Mouse (Mus musculus) kidney, embryonic 15.5 days (tissue): ENCODE measurements around the gene Usp36. TPM values are rescaled to one million over a fixed set of nuclear protein-coding genes. Genes with fewer than 3 reads are reported as not detected.

Experiments used
- ATAC-seq: fragments of 200-750 bp; cut with Nextera tagmentation; replicated peaks from 2 replicates; pipeline ENCODE4 v1.8.0; 2017; ENCODE audit warnings: moderate TSS enrichment; ENCODE audit not compliant: low FRiP score
- H3K27ac ChIP-seq: fragments of 300-500 bp; sonication (generic); 2 replicates; pipeline ENCODE4 v1.5.1; 2015; ENCODE audit warnings: mild to moderate bottlenecking, inconsistent platforms
- H3K27me3 ChIP-seq: fragments of 300-500 bp; sonication (generic); 2 replicates; pipeline ENCODE4 v1.6.1; 2015; ENCODE audit warnings: inconsistent platforms
- H3K36me3 ChIP-seq: fragments of 300-500 bp; sonication (generic); 2 replicates; pipeline ENCODE4 v1.6.1; 2015; ENCODE audit warnings: inconsistent platforms
- H3K4me1 ChIP-seq: fragments of 300-500 bp; sonication (generic); 2 replicates; pipeline ENCODE4 v1.6.1; 2015; ENCODE audit warnings: inconsistent platforms
- H3K4me2 ChIP-seq: fragments of 300-500 bp; sonication (generic); 2 replicates; pipeline ENCODE4 v1.6.1; 2015; ENCODE audit warnings: moderate library complexity, mild to moderate bottlenecking, inconsistent platforms
- H3K4me3 ChIP-seq: fragments of 300-500 bp; sonication (generic); replicated peaks from 2 replicates; pipeline ENCODE4 v1.5.1; 2015; ENCODE audit warnings: mild to moderate bottlenecking, inconsistent platforms
- H3K9ac ChIP-seq: fragments of 300-500 bp; sonication (generic); 2 replicates; pipeline ENCODE4 v1.6.1; 2015; ENCODE audit warnings: mild to moderate bottlenecking, inconsistent platforms
- H3K9me3 ChIP-seq: fragments of 300-500 bp; sonication (generic); replicated peaks from 2 replicates; pipeline ENCODE4 v1.6.1; 2016; ENCODE audit warnings: inconsistent platforms
- WGBS: fragments of 180-500 bp; shearing (Covaris S2); methylation state at CpG from one replicate; pipeline ENCODE4 v1.1.7; 2015; ENCODE audit warnings: mixed read lengths; 5-methylcytosine and 5-hydroxymethylcytosine counted together
- polyA plus RNA-seq: library from polyadenylated mRNA; unstranded; fragments of >200 nt; fragmentation: Nextera tagmentation; extraction: Ambion mirVana; gene quantifications from 2 replicates; pipeline ENCODE4 v1.2.1, GENCODE M21; 2015

Gene Usp36
- polyA plus RNA-seq: 21.8 and 24.2 TPM in 2 replicates

GRCm38 (mm10) chr11:118289999-118290889 lies at the start of gene Usp36:
Gene Usp36 (minus strand): TSS chr11:118290244.
- Histone ChIP-seq H3K4me1 (peaks cover 24% of the 10 kb centered on the region), H3K9me3 (no peaks in the 10 kb centered on the region), H3K27me3 (no peaks in the 10 kb centered on the region), H3K4me2 (peak within 1 kb of the TSS; percentile 90), H3K27ac (peak within 1 kb of the TSS; percentile 84), H3K9ac (peak within 1 kb of the TSS; percentile 90), H3K4me3 (peak within 1 kb of the TSS; percentile 98), H3K36me3 (peaks cover 26% of the 10 kb centered on the region)
- peak; percentile 99 for ATAC-seq
- under 1% methylated on average over 68 of the region's 68 CpGs for WGBS

- no peak overlapping the region for H3K27ac ChIP-seq
- ATAC-seq: no peak
- WGBS: 56% methylated on average over 8 of the region's 8 CpGs
- peaks cover 14% of the 10 kb centered on the region for H3K36me3 ChIP-seq
- H3K9me3 ChIP-seq: no peaks in the 10 kb centered on the region
- H3K4me3 ChIP-seq: no peak overlapping the region
- H3K9ac ChIP-seq: no peak overlapping the region
- H3K27me3 ChIP-seq: no peaks in the 10 kb centered on the region
- H3K4me2 ChIP-seq: no peak overlapping the region
- H3K4me1 ChIP-seq: peaks cover 32% of the 10 kb centered on the region
These were observed 47.6 kb upstream of the Usp36 start for GRCm38 (mm10) chr11:118337491-118338168.

GRCm38 (mm10) chr11:118333431-118333830 lies 43.4 kb upstream of the Usp36 start:
- no peak overlapping the region for H3K4me3 ChIP-seq
- no peaks in the 10 kb centered on the region for H3K27me3 ChIP-seq
- no peaks in the 10 kb centered on the region for H3K9me3 ChIP-seq
- peaks cover 10% of the 10 kb centered on the region; the same call in 1 of the 2 replicates for H3K4me1 ChIP-seq
- no peak overlapping the region for H3K9ac ChIP-seq
- no peak overlapping the region for H3K27ac ChIP-seq
- H3K36me3 ChIP-seq: peaks cover 36% of the 10 kb centered on the region
- no peak for ATAC-seq
- no peak overlapping the region for H3K4me2 ChIP-seq
- WGBS: 77% methylated on average over 17 of the region's 17 CpGs

GRCm38 (mm10) chr11:118332376-118332775 lies 42.3 kb upstream of the Usp36 start:
- H3K4me2 ChIP-seq: no peak overlapping the region
- H3K9me3 ChIP-seq: no peaks in the 10 kb centered on the region
- H3K27ac ChIP-seq: no peak overlapping the region
- H3K9ac ChIP-seq: no peak overlapping the region
- no peaks in the 10 kb centered on the region for H3K27me3 ChIP-seq
- WGBS: 90% methylated on average over 11 of the region's 11 CpGs
- H3K4me3 ChIP-seq: no peak overlapping the region
- H3K4me1 ChIP-seq: peaks cover 18% of the 10 kb centered on the region
- peaks cover 36% of the 10 kb centered on the region for H3K36me3 ChIP-seq
- ATAC-seq: no peak

- WGBS: 95% methylated on average over 16 of the region's 16 CpGs
- H3K9ac ChIP-seq: no peak overlapping the region
- H3K4me3 ChIP-seq: no peak overlapping the region
These were observed 40.7 kb upstream of the Usp36 start for GRCm38 (mm10) chr11:118330777-118331176.

GRCm38 (mm10) chr11:118330361-118330760 lies 40.3 kb upstream of the Usp36 start:
- Histone ChIP-seq H3K27me3 (no peaks in the 10 kb centered on the region), H3K9ac (no peak overlapping the region)

More at GRCm38 (mm10) chr11:118330777-118331176, 40.7 kb upstream of the Usp36 start:
- ATAC-seq: no peak
- Histone ChIP-seq H3K4me1 (peaks cover 26% of the 10 kb centered on the region), H3K4me2 (no peak overlapping the region), H3K9me3 (no peaks in the 10 kb centered on the region), H3K36me3 (peaks cover 36% of the 10 kb centered on the region), H3K27me3 (no peaks in the 10 kb centered on the region), H3K27ac (no peak overlapping the region)

GRCm38 (mm10) chr11:118328947-118329346 lies 38.9 kb upstream of the Usp36 start:
- Histone ChIP-seq H3K4me2 (no peak overlapping the region), H3K9me3 (no peaks in the 10 kb centered on the region), H3K4me3 (no peak overlapping the region), H3K4me1 (peaks cover 33% of the 10 kb centered on the region), H3K27ac (no peak overlapping the region), H3K27me3 (no peaks in the 10 kb centered on the region), H3K36me3 (peaks cover 36% of the 10 kb centered on the region), H3K9ac (no peak overlapping the region)
- 91% methylated on average over 5 of the region's 5 CpGs for WGBS
- ATAC-seq: no peak

More at GRCm38 (mm10) chr11:118330361-118330760, 40.3 kb upstream of the Usp36 start:
- no peak overlapping the region for H3K27ac ChIP-seq
- WGBS: 92% methylated on average over 14 of the region's 14 CpGs
- ATAC-seq: no peak
- peaks cover 26% of the 10 kb centered on the region for H3K4me1 ChIP-seq
- H3K4me3 ChIP-seq: no peak overlapping the region
- peaks cover 36% of the 10 kb centered on the region for H3K36me3 ChIP-seq
- H3K4me2 ChIP-seq: no peak overlapping the region
- H3K9me3 ChIP-seq: no peaks in the 10 kb centered on the region

- Histone ChIP-seq H3K9me3 (no peaks in the 10 kb centered on the region), H3K4me3 (no peak overlapping the region), H3K4me2 (no peak overlapping the region), H3K9ac (no peak overlapping the region), H3K4me1 (peaks cover 31% of the 10 kb centered on the region), H3K36me3 (peaks cover 34% of the 10 kb centered on the region), H3K27ac (no peak overlapping the region), H3K27me3 (no peaks in the 10 kb centered on the region)
- no peak for ATAC-seq
- WGBS: 94% methylated on average over 6 of the region's 6 CpGs
These were observed 38.5 kb upstream of the Usp36 start for GRCm38 (mm10) chr11:118328511-118328910.

- H3K27me3 ChIP-seq: no peaks in the 10 kb centered on the region
- no peak for ATAC-seq
- H3K27ac ChIP-seq: peak overlapping the region; percentile 24
- peaks cover 39% of the 10 kb centered on the region for H3K4me1 ChIP-seq
- no peak overlapping the region for H3K4me3 ChIP-seq
- 63% methylated on average over 24 of the region's 24 CpGs for WGBS
- no peak overlapping the region for H3K4me2 ChIP-seq
- no peaks in the 10 kb centered on the region for H3K9me3 ChIP-seq
- H3K9ac ChIP-seq: no peak overlapping the region
- H3K36me3 ChIP-seq: peaks cover 22% of the 10 kb centered on the region
These were observed 37.2 kb upstream of the Usp36 start for GRCm38 (mm10) chr11:118326991-118327971.

- Histone ChIP-seq H3K27me3 (no peaks in the 10 kb centered on the region), H3K4me3 (no peak overlapping the region), H3K9ac (no peak overlapping the region), H3K36me3 (peaks cover 17% of the 10 kb centered on the region), H3K4me2 (no peak overlapping the region), H3K4me1 (peaks cover 47% of the 10 kb centered on the region), H3K27ac (0 out of 2 replicates have a peak overlapping the region, but pooled peaks have one; percentile 24), H3K9me3 (no peaks in the 10 kb centered on the region)
- ATAC-seq: no peak
- whole genome bisulfite sequencing: 88% methylated on average over 4 of the region's 4 CpGs
These were observed 36.4 kb upstream of the Usp36 start for GRCm38 (mm10) chr11:118326491-118326890.

GRCm38 (mm10) chr11:118324541-118324940 lies 34.5 kb upstream of the Usp36 start:
- 67% methylated on average over 5 of the region's 5 CpGs for WGBS
- no peak overlapping the region for H3K9ac ChIP-seq
- no peak overlapping the region for H3K4me2 ChIP-seq
- no peaks in the 10 kb centered on the region for H3K9me3 ChIP-seq
- H3K4me1 ChIP-seq: peaks cover 56% of the 10 kb centered on the region
- H3K4me3 ChIP-seq: no peak overlapping the region
- H3K36me3 ChIP-seq: peaks cover 11% of the 10 kb centered on the region
- no peaks in the 10 kb centered on the region for H3K27me3 ChIP-seq
- ATAC-seq: no peak
- H3K27ac ChIP-seq: no peak overlapping the region; the same call in 1 of the 2 replicates
